Mouse (Mus musculus): ENCODE data around the gene Pik3cb. TPM values are rescaled to one million over a fixed set of nuclear protein-coding genes. Genes with fewer than 3 reads are reported as not detected.

Pik3cb gene
- polyA plus RNA-seq, 1 experiment from 2014 or later = 2.3 TPM

- peaks cover 16% of the 10 kb centered on the region for H3K4me1 ChIP-seq (ENCODE audit: insufficient read depth)
- 33% methylated on average over 7 of the region's 7 CpGs for WGBS (ENCODE audit: insufficient replicate concordance)
- TF ChIP-seq CTCF (IDR thresholded peaks at IDR 0.05; ENCODE audit: low read depth) = no peak
- no peak for TF ChIP-seq EP300 (IDR thresholded peaks at IDR 0.05; ENCODE audit: low read depth)
- no peaks in the 10 kb centered on the region for H3K36me3 ChIP-seq (replicated peaks; ENCODE audit: insufficient read depth, low read length)
- no peak overlapping the region for H3K4me2 ChIP-seq (ENCODE audit: low read depth, low read length)
- DNase-seq = no peak
- no peak overlapping the region for H3K27ac ChIP-seq (ENCODE audit: low read depth)
- no peaks in the 10 kb centered on the region for H3K27me3 ChIP-seq (ENCODE audit: insufficient read depth, low read length)
- H3K9me3 ChIP-seq (ENCODE audit: low read length) = no peaks in the 10 kb centered on the region
- no peak overlapping the region for H3K9ac ChIP-seq (replicated peaks)
- ATAC-seq = no peak
- H3K4me3 ChIP-seq (ENCODE audit: low read depth, low read length) = no peak overlapping the region
Measured at GRCm38 (mm10) chr9:99158203-99158632, 17.8 kb upstream of the Pik3cb start.

GRCm38 (mm10) chr9:99153655-99154054, 13.2 kb upstream of the Pik3cb start:
- WGBS (ENCODE audit: insufficient replicate concordance) = 53% methylated on average over 3 of the region's 3 CpGs
- Histone ChIP-seq H3K36me3 (replicated peaks; ENCODE audit: insufficient read depth, low read length) (no peaks in the 10 kb centered on the region), H3K27me3 (ENCODE audit: insufficient read depth, low read length) (no peaks in the 10 kb centered on the region), H3K4me2 (ENCODE audit: low read depth, low read length) (no peak overlapping the region), H3K9me3 (ENCODE audit: low read length) (no peaks in the 10 kb centered on the region), H3K4me3 (ENCODE audit: low read depth, low read length) (no peak overlapping the region), H3K4me1 (ENCODE audit: insufficient read depth) (peaks cover 4% of the 10 kb centered on the region), H3K27ac (ENCODE audit: low read depth) (no peak overlapping the region), H3K9ac (replicated peaks) (no peak overlapping the region)
- DNase-seq = no peak
- TF ChIP-seq CTCF (IDR thresholded peaks at IDR 0.05; ENCODE audit: low read depth) = no peak
- TF ChIP-seq EP300 (IDR thresholded peaks at IDR 0.05; ENCODE audit: low read depth) = no peak
- ATAC-seq = no peak

GRCm38 (mm10) chr9:99152699-99153490, 12.5 kb upstream of the Pik3cb start:
- Histone ChIP-seq H3K4me2 (ENCODE audit: low read depth, low read length) (no peak overlapping the region), H3K4me3 (ENCODE audit: low read depth, low read length) (no peak overlapping the region), H3K27me3 (ENCODE audit: insufficient read depth, low read length) (no peaks in the 10 kb centered on the region), H3K4me1 (ENCODE audit: insufficient read depth) (no peaks in the 10 kb centered on the region), H3K9me3 (ENCODE audit: low read length) (no peaks in the 10 kb centered on the region), H3K27ac (ENCODE audit: low read depth) (no peak overlapping the region), H3K9ac (replicated peaks) (no peak overlapping the region), H3K36me3 (replicated peaks; ENCODE audit: insufficient read depth, low read length) (no peaks in the 10 kb centered on the region)
- ATAC-seq = no peak
- TF ChIP-seq EP300 (IDR thresholded peaks at IDR 0.05; ENCODE audit: low read depth) = no peak
- no peak for TF ChIP-seq CTCF (IDR thresholded peaks at IDR 0.05; ENCODE audit: low read depth)
- no peak for DNase-seq
- WGBS (ENCODE audit: insufficient replicate concordance) = 46% methylated on average over 9 of the region's 9 CpGs

GRCm38 (mm10) chr9:99146855-99147735, 6.7 kb upstream of the Pik3cb start:
- TF ChIP-seq CTCF (IDR thresholded peaks at IDR 0.05; ENCODE audit: low read depth) (no peak), EP300 (IDR thresholded peaks at IDR 0.05; ENCODE audit: low read depth) (peak; percentile 26; the same call in 1 of the 2 replicates)
- Histone ChIP-seq H3K4me1 (ENCODE audit: insufficient read depth) (peaks cover 8% of the 10 kb centered on the region), H3K4me3 (ENCODE audit: low read depth, low read length) (no peak overlapping the region), H3K9ac (replicated peaks) (no peak overlapping the region), H3K27ac (ENCODE audit: low read depth) (no peak overlapping the region), H3K4me2 (ENCODE audit: low read depth, low read length) (no peak overlapping the region; the same call in 1 of the 2 replicates), H3K36me3 (replicated peaks; ENCODE audit: insufficient read depth, low read length) (no peaks in the 10 kb centered on the region), H3K27me3 (ENCODE audit: insufficient read depth, low read length) (no peaks in the 10 kb centered on the region), H3K9me3 (ENCODE audit: low read length) (no peaks in the 10 kb centered on the region)
- ATAC-seq (no peak), DNase-seq (no peak)
- WGBS (ENCODE audit: insufficient replicate concordance) = 78% methylated on average over 27 of the region's 27 CpGs

- 57% methylated on average over 6 of the region's 6 CpGs for WGBS (ENCODE audit: insufficient replicate concordance)
- DNase-seq = no peak
Measured at GRCm38 (mm10) chr9:99145756-99146155, 5.3 kb upstream of the Pik3cb start.

GRCm38 (mm10) chr9:99144416-99144989, 4.1 kb upstream of the Pik3cb start:
- Histone ChIP-seq H3K4me1 (ENCODE audit: insufficient read depth) (peaks cover 18% of the 10 kb centered on the region), H3K27ac (ENCODE audit: low read depth) (no peak overlapping the region), H3K27me3 (ENCODE audit: insufficient read depth, low read length) (no peaks in the 10 kb centered on the region), H3K9ac (replicated peaks) (no peak overlapping the region), H3K9me3 (ENCODE audit: low read length) (no peaks in the 10 kb centered on the region), H3K36me3 (replicated peaks; ENCODE audit: insufficient read depth, low read length) (no peaks in the 10 kb centered on the region), H3K4me3 (ENCODE audit: low read depth, low read length) (no peak overlapping the region), H3K4me2 (ENCODE audit: low read depth, low read length) (no peak overlapping the region)
- ATAC-seq (no peak), DNase-seq (no peak)
- TF ChIP-seq EP300 (IDR thresholded peaks at IDR 0.05; ENCODE audit: low read depth) = no peak
- no peak for TF ChIP-seq CTCF (IDR thresholded peaks at IDR 0.05; ENCODE audit: low read depth)
- WGBS (ENCODE audit: insufficient replicate concordance) = 50% methylated on average over 7 of the region's 7 CpGs

More at GRCm38 (mm10) chr9:99145756-99146155, 5.3 kb upstream of the Pik3cb start:
- no peaks in the 10 kb centered on the region for H3K27me3 ChIP-seq (ENCODE audit: insufficient read depth, low read length)
- no peak overlapping the region for H3K9ac ChIP-seq (replicated peaks)
- ATAC-seq = no peak
- no peak overlapping the region for H3K4me3 ChIP-seq (ENCODE audit: low read depth, low read length)
- H3K4me1 ChIP-seq (ENCODE audit: insufficient read depth) = peaks cover 13% of the 10 kb centered on the region
- TF ChIP-seq EP300 (IDR thresholded peaks at IDR 0.05; ENCODE audit: low read depth) = no peak
- TF ChIP-seq CTCF (IDR thresholded peaks at IDR 0.05; ENCODE audit: low read depth) = no peak
- no peak overlapping the region for H3K27ac ChIP-seq (ENCODE audit: low read depth)
- H3K4me2 ChIP-seq (ENCODE audit: low read depth, low read length) = no peak overlapping the region
- H3K9me3 ChIP-seq (ENCODE audit: low read length) = no peaks in the 10 kb centered on the region
- no peaks in the 10 kb centered on the region for H3K36me3 ChIP-seq (replicated peaks; ENCODE audit: insufficient read depth, low read length)
